Mouse (Mus musculus): ENCODE measurements around the gene Gm10230. TPM values are rescaled to one million over a fixed set of nuclear protein-coding genes. Genes with fewer than 3 reads are reported as not detected.
"Not testable (repeated sequence)": the region's sequence is repeated elsewhere in the genome, so short reads cannot be mapped to it uniquely, and the experiment has no call there.

The Gm10230 gene
- polyA plus RNA-seq (2012; rRNA removed): not detected in 2 replicates

DNA sequence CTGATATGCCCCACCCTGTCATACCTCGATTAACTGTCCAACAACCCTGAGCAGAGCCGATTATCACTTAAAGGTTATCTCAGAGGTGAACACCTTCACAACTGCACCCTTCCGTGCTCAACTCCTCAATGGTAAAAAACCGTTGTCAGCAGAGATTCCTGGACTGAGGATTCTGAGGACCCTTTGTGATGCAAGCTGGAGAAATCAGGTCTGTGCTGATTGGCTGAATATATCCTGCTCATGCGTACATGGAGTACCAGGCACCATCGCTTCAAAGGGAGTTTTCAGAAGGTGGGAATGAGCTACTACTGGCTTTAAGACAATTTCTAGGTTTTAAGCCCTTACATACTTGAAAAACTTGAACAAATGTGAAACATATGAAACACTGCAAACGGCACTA, at the start of gene Gm10230:
Gene Gm10230 (minus strand): TSS at position 101 of the 400 bp plus-strand sequence.
- DNase-seq (ENCODE audit: extremely low spot score in 1 of 2, low spot score in 1 of 2): not testable (repeated sequence)

Data from frontal cortex, adult 2 months (tissue).